Mouse (Mus musculus) frontal cortex, postnatal 10 days (tissue): ENCODE data around the gene Grem1.

ENCODE experiments used
- DNase-seq, 2 experiments: peaks; one replicate each; pipeline ENCODE4 v3.0.0; 2022; ENCODE audit warnings: low spot score in 2 of 2, mixed read lengths in 1 of 2

Grem1 gene

GRCm38 (mm10) chr2:113758311-113759161 is at the start of gene Grem1:
Gene Grem1 (minus strand): TSS chr2:113758646.
- DNase-seq = peak in 1 of 2 experiments; percentile 20

GRCm38 (mm10) chr2:113807640-113808039 is 49.2 kb upstream of the Grem1 start:
- peak in 1 of 2 experiments; percentile 44 for DNase-seq

GRCm38 (mm10) chr2:113806851-113807577 is 48.6 kb upstream of the Grem1 start:
- no peak for DNase-seq

- no peak for DNase-seq
Measured at GRCm38 (mm10) chr2:113805765-113806164, 47.3 kb upstream of the Grem1 start.

- DNase-seq = no peak
Measured at GRCm38 (mm10) chr2:113803753-113804152, 45.3 kb upstream of the Grem1 start.

GRCm38 (mm10) chr2:113800846-113801245 is 42.4 kb upstream of the Grem1 start:
- DNase-seq = no peak

- no peak for DNase-seq
Measured at GRCm38 (mm10) chr2:113798605-113799004, 40.2 kb upstream of the Grem1 start.

- no peak for DNase-seq
Measured at GRCm38 (mm10) chr2:113795186-113795585, 36.7 kb upstream of the Grem1 start.

GRCm38 (mm10) chr2:113793521-113793920 is 35.1 kb upstream of the Grem1 start:
- no peak for DNase-seq

GRCm38 (mm10) chr2:113788821-113789387 is 30.5 kb upstream of the Grem1 start:
- no peak for DNase-seq

GRCm38 (mm10) chr2:113787882-113788281 is 29.4 kb upstream of the Grem1 start:
- DNase-seq = no peak

GRCm38 (mm10) chr2:113784851-113785250 is 26.4 kb upstream of the Grem1 start:
- no peak for DNase-seq

- no peak for DNase-seq
Measured at GRCm38 (mm10) chr2:113781521-113781920, 23.1 kb upstream of the Grem1 start.

- no peak for DNase-seq
Measured at GRCm38 (mm10) chr2:113781107-113781506, 22.7 kb upstream of the Grem1 start.

GRCm38 (mm10) chr2:113779336-113779735 is 20.9 kb upstream of the Grem1 start:
- DNase-seq = no peak

GRCm38 (mm10) chr2:113778036-113778435 is 19.6 kb upstream of the Grem1 start:
- DNase-seq = no peak

GRCm38 (mm10) chr2:113776297-113776696 is 17.9 kb upstream of the Grem1 start:
- no peak for DNase-seq

GRCm38 (mm10) chr2:113774150-113774805 is 15.8 kb upstream of the Grem1 start:
- no peak for DNase-seq

GRCm38 (mm10) chr2:113768541-113769303 is 10.3 kb upstream of the Grem1 start:
- DNase-seq = no peak

- DNase-seq = no peak
Measured at GRCm38 (mm10) chr2:113765885-113766284, 7.4 kb upstream of the Grem1 start.

- no peak for DNase-seq
Measured at GRCm38 (mm10) chr2:113764968-113765367, 6.5 kb upstream of the Grem1 start.
